20 mouse cellular contexts compared by ENCODE assay signal in genomic region chr4:115850111-115850510, GRCm38 (mm10). TPM values are rescaled to one million over a fixed set of nuclear protein-coding genes. Genes with fewer than 3 reads are reported as not detected.
DNase-seq lines count a peak whose midpoint lies in the region; ATAC-seq lines count a peak whose summit lies in the region.
"Had no signal": no experiment of that assay in that cellular context is flagged by ENCODE, and none has a peak within 500 bp of the region (broad histone marks: within the 10 kb centered on the region; RNA-seq: fewer than 3 reads in every experiment).

No protein-coding gene starts in this region.

- H3K36me3 ChIP-seq in midbrain, embryonic 11.5 days (ENCODE audit: control insufficient read depth, insufficient read depth, low read length), result peaks cover 2% of the 10 kb centered on the region; the same call in 1 of the 2 replicates
- H3K36me3 ChIP-seq in midbrain, embryonic 10.5 days, result peaks cover 58% of the 10 kb centered on the region
- H3K36me3 ChIP-seq in hindbrain, embryonic 11.5 days (ENCODE audit: control insufficient read depth, insufficient read depth, low read length), result 0 out of 2 replicates have a peak, but pooled peaks cover 2% of the 10 kb centered on the region
- H3K36me3 ChIP-seq: intestine, embryonic 15.5 days had no signal

- 89% methylated on average over 2 of the region's 2 CpGs for WGBS in midbrain, embryonic 11.5 days
- 91% methylated on average over 2 of the region's 2 CpGs for WGBS in midbrain, embryonic 10.5 days
- WGBS in hindbrain, embryonic 11.5 days, result 78% methylated on average over 2 of the region's 2 CpGs

- DNase-seq in midbrain, embryonic 11.5 days (ENCODE audit: low spot score, missing footprints), result peak; percentile 37
- no peak for DNase-seq in midbrain, embryonic 10.5 days (ENCODE audit: low spot score)
- DNase-seq in lung, postnatal 36 days, result peak; percentile 41
- no peak for DNase-seq in hindbrain, embryonic 11.5 days (ENCODE audit: low spot score)
- DNase-seq in natural killer cell, adult 2 months (ENCODE audit: low spot score in 2 of 2), result no peak
- DNase-seq: cerebellum, postnatal 25 days; gastrocnemius, postnatal 36 days; kidney, postnatal 10 days had no signal

- no peaks in the 10 kb centered on the region for H3K27me3 ChIP-seq in midbrain, embryonic 11.5 days (ENCODE audit: control insufficient read depth, insufficient read depth, low read length)
- H3K27me3 ChIP-seq in midbrain, embryonic 10.5 days (ENCODE audit: low read depth, poor library complexity, severe bottlenecking), result no peaks in the 10 kb centered on the region
- H3K27me3 ChIP-seq in hindbrain, embryonic 11.5 days (ENCODE audit: control insufficient read depth, insufficient read depth, low read length), result no peaks in the 10 kb centered on the region
- H3K27me3 ChIP-seq: intestine, embryonic 15.5 days; neural tube, embryonic 15.5 days had no signal

- no peak overlapping the region for H3K4me3 ChIP-seq in midbrain, embryonic 11.5 days (ENCODE audit: low read depth, low read length)
- H3K4me3 ChIP-seq in midbrain, embryonic 10.5 days, result no peak overlapping the region
- H3K4me3 ChIP-seq in hindbrain, embryonic 11.5 days (ENCODE audit: low read depth, low read length), result no peak overlapping the region
- H3K4me3 ChIP-seq: embryonic facial prominence, embryonic 10.5 days; hindbrain, embryonic 10.5 days; intestine, embryonic 15.5 days; neural tube, embryonic 15.5 days had no signal

- ATAC-seq in midbrain, embryonic 11.5 days (ENCODE audit: low FRiP score), result no peak
- peak; percentile 31 for ATAC-seq in granulocyte monocyte progenitor cell, adult 5-6 weeks (replicated peaks; ENCODE audit: poor library complexity, severe bottlenecking)
- ATAC-seq in inflammation-experienced regulatory T-cells, adult 6 months, result no peak
- ATAC-seq in hindbrain, embryonic 11.5 days (ENCODE audit: low FRiP score), result no peak
- ATAC-seq: activated CD4-positive, CD25-positive, alpha-beta regulatory T cell, adult 4 months; CD4-positive, CD25-positive, alpha-beta regulatory T cell, adult 4 months had no signal

- no peak overlapping the region for H3K4me2 ChIP-seq in midbrain, embryonic 11.5 days
- H3K4me2 ChIP-seq in hindbrain, embryonic 11.5 days (replicated peaks; ENCODE audit: low read depth, low read length), result no peak overlapping the region
- H3K4me2 ChIP-seq: intestine, embryonic 15.5 days; neural tube, embryonic 15.5 days had no signal

- no peak overlapping the region for H3K27ac ChIP-seq in midbrain, embryonic 11.5 days (ENCODE audit: low read depth, low read length)
- H3K27ac ChIP-seq in midbrain, embryonic 10.5 days (replicated peaks), result no peak overlapping the region
- H3K27ac ChIP-seq in hindbrain, embryonic 11.5 days (ENCODE audit: low read depth, low read length), result no peak overlapping the region
- H3K27ac ChIP-seq: hindbrain, embryonic 10.5 days; intestine, embryonic 15.5 days; neural tube, embryonic 15.5 days had no signal

- no peak overlapping the region for H3K9ac ChIP-seq in midbrain, embryonic 11.5 days (ENCODE audit: low read length)
- H3K9ac ChIP-seq in hindbrain, embryonic 11.5 days (ENCODE audit: low read depth, low read length), result no peak overlapping the region
- H3K9ac ChIP-seq: intestine, embryonic 15.5 days; neural tube, embryonic 15.5 days had no signal

- peaks cover under 1% of the 10 kb centered on the region; the same call in 1 of the 2 replicates for H3K4me1 ChIP-seq in midbrain, embryonic 11.5 days (ENCODE audit: control insufficient read depth, insufficient read depth, low read length)
- H3K4me1 ChIP-seq in midbrain, embryonic 10.5 days, result peaks cover 19% of the 10 kb centered on the region
- no peaks in the 10 kb centered on the region for H3K4me1 ChIP-seq in hindbrain, embryonic 11.5 days (replicated peaks; ENCODE audit: control insufficient read depth, insufficient read depth, low read length)

- H3K9me3 ChIP-seq in midbrain, embryonic 11.5 days (ENCODE audit: control insufficient read depth, low read length), result no peaks in the 10 kb centered on the region
- no peaks in the 10 kb centered on the region for H3K9me3 ChIP-seq in midbrain, embryonic 10.5 days (replicated peaks)
- H3K9me3 ChIP-seq in hindbrain, embryonic 11.5 days (ENCODE audit: control insufficient read depth, low read length), result no peaks in the 10 kb centered on the region
- H3K9me3 ChIP-seq: embryonic facial prominence, embryonic 10.5 days; hindbrain, embryonic 10.5 days; intestine, embryonic 15.5 days; neural tube, embryonic 15.5 days had no signal

RNA-seq across cellular contexts. Expression of gene Mknk1, which starts 11.1 kb away (rescaled TPM):
- 17.9 and 22.3 TPM in 2 replicates for polyA plus RNA-seq in midbrain, embryonic 11.5 days (2014; fragmentation: Nextera tagmentation; extraction: Ambion mirVana)
- polyA plus RNA-seq in midbrain, embryonic 10.5 days (2016; fragmentation: Nextera tagmentation; extraction: Ambion mirVana), result 29.7 and 31.2 TPM in 2 replicates
- total RNA-seq in granulocyte monocyte progenitor cell, adult 5-6 weeks (2014; fragmentation: Nextera tagmentation), result 30.0 and 48.8 TPM in 2 replicates
- total RNA-seq in granulocyte monocyte progenitor cell, adult 5-6 weeks (2017), result 30.2 and 39.0 TPM in 2 replicates
- polyA plus RNA-seq in inflammation-experienced regulatory T-cells, adult 6 months (2017; shearing (Covaris generic)), result 10 to 100 TPM; 34.8 to 45.1 (median 41.8) TPM
- polyA plus RNA-seq in hindbrain, embryonic 11.5 days (2014; fragmentation: Nextera tagmentation; extraction: Ambion mirVana), result 15.5 and 19.3 TPM in 2 replicates

RNA-seq across cellular contexts. Expression of gene Mob3c, which starts 22.2 kb away (rescaled TPM):
- 2.5 and 3.7 TPM in 2 replicates for polyA plus RNA-seq in midbrain, embryonic 11.5 days (2014; fragmentation: Nextera tagmentation; extraction: Ambion mirVana)
- 4.4 and 6.7 TPM in 2 replicates for polyA plus RNA-seq in midbrain, embryonic 10.5 days (2016; fragmentation: Nextera tagmentation; extraction: Ambion mirVana)
- 6.0 and 6.3 TPM in 2 replicates for total RNA-seq in granulocyte monocyte progenitor cell, adult 5-6 weeks (2014; fragmentation: Nextera tagmentation)
- 2.6 and 6.2 TPM in 2 replicates for total RNA-seq in granulocyte monocyte progenitor cell, adult 5-6 weeks (2017)
- polyA plus RNA-seq in inflammation-experienced regulatory T-cells, adult 6 months (2017; shearing (Covaris generic)), result 10 to 100 TPM in 2 of 3 experiments, 1 to 10 TPM in 1; 8.4 to 12.4 (median 10.2) TPM
- polyA plus RNA-seq in hindbrain, embryonic 11.5 days (2014; fragmentation: Nextera tagmentation; extraction: Ambion mirVana), result 3.3 and 4.6 TPM in 2 replicates

RNA-seq across cellular contexts. Expression of gene Kncn, which starts 34.1 kb away (rescaled TPM):
- not detected in 2 replicates for polyA plus RNA-seq in midbrain, embryonic 11.5 days (2014; fragmentation: Nextera tagmentation; extraction: Ambion mirVana)
- polyA plus RNA-seq in midbrain, embryonic 10.5 days (2016; fragmentation: Nextera tagmentation; extraction: Ambion mirVana), result 0.07 TPM in 1 of 2 replicates, not detected in the other
- not detected in 2 replicates for total RNA-seq in granulocyte monocyte progenitor cell, adult 5-6 weeks (2014; fragmentation: Nextera tagmentation)
- total RNA-seq in granulocyte monocyte progenitor cell, adult 5-6 weeks (2017), result not detected in 2 replicates
- polyA plus RNA-seq in inflammation-experienced regulatory T-cells, adult 6 months (2017; shearing (Covaris generic)), result not detected
- not detected in 2 replicates for polyA plus RNA-seq in hindbrain, embryonic 11.5 days (2014; fragmentation: Nextera tagmentation; extraction: Ambion mirVana)
- total RNA-seq: adrenal gland, postnatal 4 days; gastrocnemius, postnatal 36 days; megakaryocyte-erythroid progenitor cell, adult 5-6 weeks had no signal
- polyA plus RNA-seq: activated CD4-positive, CD25-positive, alpha-beta regulatory T cell, adult 4 months; CD4-positive, CD25-positive, alpha-beta regulatory T cell, adult 4 months; embryonic facial prominence, embryonic 10.5 days; heart, embryonic 14.5 days; hindbrain, embryonic 10.5 days; intestine, embryonic 15.5 days; limb, embryonic 14.5 days had no signal

RNA-seq across cellular contexts. Expression of gene 6430628N08Rik, which starts 40.4 kb away (rescaled TPM):
- 0.33 TPM in 1 of 2 replicates, not detected in the other for polyA plus RNA-seq in midbrain, embryonic 11.5 days (2014; fragmentation: Nextera tagmentation; extraction: Ambion mirVana)
- polyA plus RNA-seq in midbrain, embryonic 10.5 days (2016; fragmentation: Nextera tagmentation; extraction: Ambion mirVana), result 0.21 and 0.30 TPM in 2 replicates
- not detected in 2 replicates for total RNA-seq in granulocyte monocyte progenitor cell, adult 5-6 weeks (2014; fragmentation: Nextera tagmentation)
- total RNA-seq in granulocyte monocyte progenitor cell, adult 5-6 weeks (2017), result not detected in 2 replicates
- polyA plus RNA-seq in inflammation-experienced regulatory T-cells, adult 6 months (2017; shearing (Covaris generic)), result not detected
- polyA plus RNA-seq in hindbrain, embryonic 11.5 days (2014; fragmentation: Nextera tagmentation; extraction: Ambion mirVana), result not detected in 2 replicates
- total RNA-seq: adrenal gland, postnatal 4 days; gastrocnemius, postnatal 36 days; megakaryocyte-erythroid progenitor cell, adult 5-6 weeks had no signal
- polyA plus RNA-seq: activated CD4-positive, CD25-positive, alpha-beta regulatory T cell, adult 4 months; CD4-positive, CD25-positive, alpha-beta regulatory T cell, adult 4 months; heart, embryonic 14.5 days; hindbrain, embryonic 10.5 days; intestine, embryonic 15.5 days; limb, embryonic 14.5 days had no signal

Comparison
In these comparisons a context has a peak if more than half of its experiments do, and no peak if none do; other contexts are left out.
1. DNase-seq: peak in midbrain, embryonic 11.5 days (single experiment) and lung, postnatal 36 days (single experiment); none in midbrain, embryonic 10.5 days (single experiment), hindbrain, embryonic 11.5 days (single experiment) and natural killer cell, adult 2 months (0 of 2).